Mouse (Mus musculus) cerebellum, adult 2 months (tissue): ENCODE results near the gene Ovol2. TPM values are rescaled to one million over a fixed set of nuclear protein-coding genes. Genes with fewer than 3 reads are reported as not detected.

Experiments
- DNase-seq, 2 experiments: peaks; one replicate each; pipeline ENCODE4 v3.0.0; 2021
- H3K27ac ChIP-seq: fragments of 200-500 bp; 2 replicates; pipeline ENCODE4 v1.5.1; 2012; ENCODE audit warnings: low read length, control low read depth, inconsistent platforms; ENCODE audit not compliant: insufficient read depth
- H3K27me3 ChIP-seq: fragments of 200-500 bp; 2 replicates; pipeline ENCODE4 v1.6.1; 2012; ENCODE audit warnings: inconsistent platforms, mild to moderate bottlenecking, low read length, moderate library complexity; ENCODE audit not compliant: control insufficient read depth, insufficient read depth
- H3K4me1 ChIP-seq: fragments of 200-500 bp; 2 replicates; pipeline ENCODE4 v1.6.1; 2011; ENCODE audit warnings: low read length; ENCODE audit not compliant: control insufficient read depth, insufficient read depth
- H3K4me3 ChIP-seq: fragments of 200-500 bp; replicated peaks from 2 replicates; pipeline ENCODE3; 2011; ENCODE audit warnings: mild to moderate bottlenecking, low read depth, low read length, control low read depth; ENCODE audit not compliant: insufficient read depth
- CTCF ChIP-seq: fragments of 200-500 bp; IDR thresholded peaks from 2 replicates; pipeline ENCODE4 v1.5.1; 2011; ENCODE audit warnings: low read depth, mild to moderate bottlenecking, control low read depth, low read length, moderate library complexity, borderline replicate concordance; ENCODE audit not compliant: insufficient read depth
- POLR2A ChIP-seq: fragments of 200-500 bp; IDR thresholded peaks from 2 replicates; pipeline ENCODE4 v1.6.1; 2011; ENCODE audit warnings: low read length, control low read depth, borderline replicate concordance; ENCODE audit not compliant: insufficient read depth
- WGBS: fragments of 180-500 bp; shearing (Covaris S2); methylation state at CpG from one replicate; pipeline ENCODE4 v1.1.7; 2018; 5-methylcytosine and 5-hydroxymethylcytosine counted together
- polyA plus RNA-seq: library from polyadenylated mRNA; depleted of rRNA; stranded (reverse); fragments of >200 nt; gene quantifications from 2 replicates; pipeline ENCODE4 v1.2.3, GENCODE M21; 2012

Ovol2 gene
- polyA plus RNA-seq, 1 experiment = not detected

DNA sequence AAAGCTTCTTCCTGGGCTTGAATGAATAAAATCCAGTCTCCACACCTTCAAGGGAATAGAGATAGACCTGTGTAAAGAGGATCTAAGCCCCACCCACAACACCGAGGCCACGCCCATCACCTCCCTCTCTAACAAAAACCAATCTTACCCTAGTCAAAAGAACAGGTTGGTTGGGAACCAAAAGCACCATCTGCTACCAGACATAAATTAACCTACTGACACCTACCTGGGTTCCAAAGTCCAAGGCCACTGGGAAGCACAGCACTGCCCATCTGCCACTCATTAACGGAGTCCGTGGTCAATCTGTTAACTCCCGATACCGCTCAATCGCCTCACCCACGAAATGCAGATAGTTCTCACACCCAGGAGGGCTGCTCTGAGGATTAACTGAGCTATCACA lies 23.4 kb downstream of the Ovol2 start:
- TF ChIP-seq POLR2A (no peak), CTCF (no peak)
- peak; percentile 73 to 87 for DNase-seq
- 16% methylated on average over 8 of the region's 8 CpGs for WGBS
- H3K27ac ChIP-seq = no peak overlapping the region
- H3K4me1 ChIP-seq = no peaks in the 10 kb centered on the region; the same call in 1 of the 2 replicates
- peak overlapping the region; percentile 26 for H3K4me3 ChIP-seq
- H3K27me3 ChIP-seq = no peaks in the 10 kb centered on the region

DNA sequence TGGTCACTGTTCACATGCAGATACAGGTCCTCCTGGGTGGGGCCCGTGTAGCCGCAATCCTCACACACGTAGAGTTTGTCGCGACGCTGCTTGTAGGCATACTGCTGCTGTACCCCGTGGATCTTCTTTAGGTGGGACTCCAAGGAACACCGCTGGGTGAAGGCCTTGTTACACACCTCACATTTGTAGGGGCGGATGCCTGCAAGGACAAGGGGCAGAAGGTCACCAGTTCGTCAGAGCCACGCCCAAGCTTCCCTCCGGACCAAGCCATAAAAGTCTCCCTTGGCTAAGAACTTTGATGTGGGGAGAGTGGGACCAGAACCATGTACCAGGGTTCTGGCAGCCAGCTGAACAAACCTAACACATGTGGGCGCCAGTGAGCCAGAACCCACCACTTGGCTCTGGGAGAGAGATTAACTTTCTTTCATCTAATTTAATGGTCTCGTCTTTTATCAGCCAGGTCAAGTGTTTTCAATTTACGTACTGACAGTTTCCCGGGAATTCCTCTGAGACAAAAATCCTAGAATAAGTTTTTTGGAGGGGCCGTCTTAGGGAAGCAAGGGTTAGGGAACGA lies 26.1 kb downstream of the Ovol2 start:
- Histone ChIP-seq H3K27me3 (no peaks in the 10 kb centered on the region), H3K4me1 (no peaks in the 10 kb centered on the region; the same call in 1 of the 2 replicates), H3K27ac (no peak overlapping the region), H3K4me3 (no peak overlapping the region)
- no peak for DNase-seq
- TF ChIP-seq CTCF (peak; percentile 18; the same call in 1 of the 2 replicates), POLR2A (no peak)
- 86% methylated on average over 18 of the region's 18 CpGs for WGBS

DNA sequence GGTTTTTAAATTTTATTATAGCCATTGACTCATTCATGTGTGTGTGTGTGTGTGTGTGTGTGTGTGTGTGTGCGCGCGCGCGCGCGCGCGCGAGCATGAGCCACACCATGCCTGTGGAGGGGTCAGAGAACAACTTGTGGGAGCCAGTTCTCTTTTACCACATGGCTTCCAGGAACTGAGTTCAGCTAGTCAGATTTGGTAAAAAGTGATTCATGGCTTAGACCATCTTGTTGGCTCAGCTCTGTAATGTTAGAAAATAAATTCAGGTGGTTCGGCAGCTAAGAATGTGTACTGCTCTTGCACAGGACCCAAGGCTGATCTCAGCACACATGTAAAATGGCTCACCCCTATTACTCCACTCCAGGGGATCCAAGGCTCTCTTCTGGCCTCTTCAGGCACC lies 30.8 kb downstream of the Ovol2 start:
- Histone ChIP-seq H3K4me1 (no peaks in the 10 kb centered on the region), H3K27me3 (no peaks in the 10 kb centered on the region), H3K4me3 (no peak overlapping the region), H3K27ac (no peak overlapping the region)
- WGBS = 96% methylated on average over 11 of the region's 11 CpGs
- no peak for TF ChIP-seq CTCF
- no peak for TF ChIP-seq POLR2A
- no peak for DNase-seq

GRCm38 (mm10) chr2:144299749-144300669 lies 31.9 kb downstream of the Ovol2 start:
- DNase-seq = peak in 1 of 2 experiments; percentile 11
- TF ChIP-seq CTCF (no peak), POLR2A (no peak)
- no peaks in the 10 kb centered on the region for H3K27me3 ChIP-seq
- H3K4me3 ChIP-seq = no peak overlapping the region
- H3K4me1 ChIP-seq = no peaks in the 10 kb centered on the region
- WGBS = 60% methylated on average over 9 of the region's 9 CpGs
- no peak overlapping the region for H3K27ac ChIP-seq

DNA sequence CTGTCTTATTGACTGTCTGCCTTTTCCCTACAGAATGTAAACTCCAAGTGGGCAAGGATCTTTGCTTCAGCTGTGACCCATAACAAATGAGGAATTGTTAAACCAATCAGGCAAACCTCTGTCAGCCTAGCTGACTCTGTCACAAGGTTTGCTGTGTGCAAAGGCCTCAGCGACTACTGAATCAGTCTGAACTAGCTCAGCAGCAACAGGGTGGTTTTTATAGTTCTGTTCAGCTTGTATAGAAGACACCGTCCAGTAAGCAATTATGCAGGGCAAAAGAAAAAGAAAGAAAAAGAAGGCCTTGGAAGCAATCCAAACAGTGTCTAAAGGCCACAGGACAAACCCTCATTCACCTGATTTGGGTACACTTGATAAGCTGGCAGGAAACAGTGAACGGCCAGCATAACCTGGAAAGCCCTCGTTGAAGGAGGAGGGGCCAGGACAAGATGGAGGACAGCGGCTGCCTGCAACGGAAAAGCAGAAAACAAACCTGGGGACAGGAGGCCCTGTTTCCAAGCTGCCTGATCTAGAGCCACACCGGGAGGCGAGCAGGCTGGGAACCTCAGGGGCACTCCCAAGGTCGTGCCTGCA lies 36.7 kb downstream of the Ovol2 start:
- TF ChIP-seq POLR2A (no peak), CTCF (no peak)
- H3K4me1 ChIP-seq = no peaks in the 10 kb centered on the region
- WGBS = 82% methylated on average over 9 of the region's 9 CpGs

DNA sequence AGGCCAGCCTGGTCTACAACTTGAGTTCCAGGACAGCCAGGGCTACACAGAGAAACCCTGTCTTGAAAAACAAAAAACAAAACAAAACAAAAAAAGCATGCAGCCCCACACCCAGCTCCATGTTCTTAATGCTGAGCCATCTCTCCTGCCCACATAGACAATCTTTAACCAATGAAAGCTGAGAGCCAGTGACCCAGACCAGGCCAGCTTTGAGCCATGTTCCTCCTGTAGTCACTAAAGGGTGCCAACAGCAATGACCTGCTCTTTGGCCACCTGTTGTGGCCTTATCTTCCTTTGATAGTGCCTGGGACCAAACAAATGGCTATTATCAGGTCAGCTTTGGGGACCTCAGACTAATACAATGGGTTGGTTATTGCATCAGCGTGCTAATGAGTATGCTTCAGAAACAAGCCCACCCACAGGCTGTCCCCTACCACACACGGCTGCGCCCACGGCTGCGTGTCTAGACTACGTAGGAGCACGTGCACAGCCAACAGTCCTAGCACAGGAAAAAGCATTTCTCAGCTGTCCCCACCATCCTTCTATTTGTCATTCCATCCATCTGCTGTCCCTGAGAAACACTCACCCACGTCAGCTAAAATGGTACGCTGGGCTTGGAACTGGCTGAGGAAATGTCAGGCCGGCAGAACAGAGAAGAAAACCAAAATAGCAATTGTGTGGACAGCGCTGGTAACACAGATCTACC lies 40.2 kb downstream of the Ovol2 start:
- no peak overlapping the region for H3K4me3 ChIP-seq
- no peaks in the 10 kb centered on the region for H3K27me3 ChIP-seq
- TF ChIP-seq POLR2A (no peak), CTCF (no peak)
- H3K27ac ChIP-seq = no peak overlapping the region
- no peak for DNase-seq
- no peaks in the 10 kb centered on the region for H3K4me1 ChIP-seq
- 86% methylated on average over 11 of the region's 11 CpGs for WGBS

More for the DNA sequence above, 36.7 kb downstream of the Ovol2 start:
- Histone ChIP-seq H3K27me3 (no peaks in the 10 kb centered on the region), H3K4me3 (no peak overlapping the region), H3K27ac (no peak overlapping the region)
- DNase-seq = no peak

GRCm38 (mm10) chr2:144290321-144290720 lies 41.6 kb downstream of the Ovol2 start:
- DNase-seq = no peak
- TF ChIP-seq CTCF (no peak), POLR2A (no peak)
- 86% methylated on average over 7 of the region's 7 CpGs for WGBS

More at GRCm38 (mm10) chr2:144290321-144290720, 41.6 kb downstream of the Ovol2 start:
- H3K4me1 ChIP-seq = no peaks in the 10 kb centered on the region
- H3K27me3 ChIP-seq = no peaks in the 10 kb centered on the region
- no peak overlapping the region for H3K27ac ChIP-seq
- H3K4me3 ChIP-seq = no peak overlapping the region
